Mouse (Mus musculus) liver, embryonic 16.5 days (tissue): Measurements from ENCODE around the gene H2-Q6. TPM values are rescaled to one million over a fixed set of nuclear protein-coding genes. Genes with fewer than 3 reads are reported as not detected.
"Not testable (repeated sequence)": the region's sequence is repeated elsewhere in the genome, so short reads cannot be mapped to it uniquely, and the experiment has no call there.

ENCODE experiments used
- ATAC-seq: fragments of 200-750 bp; cut with Nextera tagmentation; 2 replicates; pipeline ENCODE4 v1.8.0; 2017; ENCODE audit warnings: low read depth, mild to moderate bottlenecking, moderate number of reproducible peaks, moderate library complexity
- H3K27ac ChIP-seq: fragments of 300-500 bp; sonication (generic); 2 replicates; pipeline ENCODE4 v1.5.1; 2014; ENCODE audit warnings: mild to moderate bottlenecking, low read length
- H3K27me3 ChIP-seq: fragments of 300-500 bp; sonication (generic); 2 replicates; pipeline ENCODE4 v1.6.1; 2014; ENCODE audit warnings: low read depth, low read length, mixed read lengths; ENCODE audit not compliant: control insufficient read depth, insufficient read depth
- H3K36me3 ChIP-seq: fragments of 300-500 bp; sonication (generic); 2 replicates; pipeline ENCODE4 v1.6.1; 2014; ENCODE audit warnings: mild to moderate bottlenecking; ENCODE audit not compliant: control insufficient read depth, insufficient read depth
- H3K4me1 ChIP-seq: fragments of 300-500 bp; sonication (generic); 2 replicates; pipeline ENCODE4 v1.6.1; 2014; ENCODE audit warnings: low read depth, low read length, mixed read lengths; ENCODE audit not compliant: control insufficient read depth
- H3K4me2 ChIP-seq: fragments of 300-500 bp; sonication (generic); 2 replicates; pipeline ENCODE4 v1.6.1; 2014; ENCODE audit warnings: low read depth, low read length, mixed read lengths
- H3K4me3 ChIP-seq: fragments of 300-500 bp; sonication (generic); 2 replicates; pipeline ENCODE4 v1.5.1; 2014; ENCODE audit warnings: low read depth, mild to moderate bottlenecking, low read length
- H3K9ac ChIP-seq: fragments of 300-500 bp; sonication (generic); 2 replicates; pipeline ENCODE4 v1.6.1; 2014; ENCODE audit warnings: low read depth, low read length
- H3K9me3 ChIP-seq: fragments of 300-500 bp; sonication (generic); replicated peaks from 2 replicates; pipeline ENCODE4 v1.6.1; 2016; ENCODE audit warnings: low read length; ENCODE audit not compliant: control insufficient read depth
- WGBS: fragments of 180-500 bp; shearing (Covaris S2); extraction: QIAGEN DNeasy Blood & Tissue Kit; methylation state at CpG from one replicate; pipeline ENCODE4 v1.1.7; 2014; ENCODE audit not compliant: insufficient replicate concordance; 5-methylcytosine and 5-hydroxymethylcytosine counted together
- polyA plus RNA-seq: library from polyadenylated mRNA; unstranded; fragments of >200 nt; fragmentation: Nextera tagmentation; extraction: Ambion mirVana; gene quantifications from 2 replicates; pipeline ENCODE4 v1.2.1, GENCODE M21; 2015

H2-Q6 gene
- 8.7 and 9.7 TPM in 2 replicates for polyA plus RNA-seq

GRCm38 (mm10) chr17:35424624-35425416, at the start of gene H2-Q6:
H2-Q6 (plus strand) TSS chr17:35424850.
- ATAC-seq: peak; percentile 90
- Histone ChIP-seq H3K4me3 (peak within 1 kb of the TSS; percentile 42), H3K27me3 (peaks cover 12% of the 10 kb centered on the region), H3K4me2 (peak within 1 kb of the TSS; percentile 53)
- WGBS: 2% methylated on average over 47 of the region's 66 CpGs
- not testable (repeated sequence) for H3K36me3 ChIP-seq, H3K9me3 ChIP-seq, H3K9ac ChIP-seq, H3K27ac ChIP-seq, H3K4me1 ChIP-seq

- peaks cover 2% of the 10 kb centered on the region; the same call in 1 of the 2 replicates for H3K4me1 ChIP-seq
- H3K4me2 ChIP-seq: peak within 1 kb of the TSS; percentile 75
- H3K27me3 ChIP-seq: peaks cover 12% of the 10 kb centered on the region
- peak; percentile 94 for ATAC-seq
- H3K27ac ChIP-seq: no peak within 1 kb of the TSS
- no peaks in the 10 kb centered on the region for H3K36me3 ChIP-seq
- no peaks in the 10 kb centered on the region; the same call in 1 of the 2 replicates for H3K9me3 ChIP-seq
- WGBS: under 1% methylated on average over 15 of the region's 16 CpGs
- H3K4me3 ChIP-seq: peak within 1 kb of the TSS; percentile 66
- H3K9ac ChIP-seq: peak within 1 kb of the TSS; percentile 62
These were observed 45.3 kb upstream of the H2-Q6 start, which contains the start of gene H2-Q4 for GRCm38 (mm10) chr17:35379369-35379728. H2-Q4 (plus strand) TSS chr17:35379617.

GRCm38 (mm10) chr17:35379729-35380451, 44.8 kb upstream of the H2-Q6 start:
- Histone ChIP-seq H3K27me3 (peaks cover 12% of the 10 kb centered on the region), H3K9ac (peak overlapping the region; percentile 62), H3K9me3 (no peaks in the 10 kb centered on the region; the same call in 1 of the 2 replicates), H3K4me3 (peak overlapping the region; percentile 66), H3K36me3 (no peaks in the 10 kb centered on the region), H3K4me2 (peak overlapping the region; percentile 75), H3K4me1 (peaks cover 2% of the 10 kb centered on the region; the same call in 1 of the 2 replicates), H3K27ac (no peak overlapping the region)
- 2% methylated on average over 70 of the region's 70 CpGs for WGBS
- peak; percentile 52 for ATAC-seq

- ATAC-seq, H3K9ac ChIP-seq, H3K27ac ChIP-seq, H3K9me3 ChIP-seq, H3K27me3 ChIP-seq, H3K4me3 ChIP-seq, H3K4me2 ChIP-seq, H3K4me1 ChIP-seq, H3K36me3 ChIP-seq: not testable (repeated sequence)
- WGBS: 7% methylated on average over 7 of the region's 7 CpGs
These were observed 34.9 kb upstream of the H2-Q6 start for GRCm38 (mm10) chr17:35389796-35390195.

DNA sequence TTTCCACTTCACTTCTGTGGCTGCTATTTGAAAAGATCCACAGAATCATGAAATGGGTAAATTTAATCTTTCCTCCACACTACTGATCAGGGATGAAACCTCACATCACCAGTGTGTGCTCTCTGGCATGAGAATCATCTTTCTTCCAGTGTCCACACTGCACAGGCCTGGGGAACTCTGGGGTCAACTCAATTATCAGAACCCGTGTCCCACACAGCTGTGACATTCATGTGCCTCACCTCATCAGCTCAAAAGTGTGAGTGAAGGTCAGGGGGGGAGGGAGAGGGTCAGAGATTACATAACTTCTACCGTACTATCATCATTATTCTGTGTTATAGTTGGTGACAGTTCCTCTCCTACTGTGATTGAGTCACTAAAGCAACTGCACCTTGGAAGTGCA, 32.0 kb upstream of the H2-Q6 start:
- 39% methylated on average over 2 of the region's 2 CpGs for WGBS
- H3K9me3 ChIP-seq, H3K4me3 ChIP-seq, ATAC-seq, H3K4me1 ChIP-seq, H3K36me3 ChIP-seq, H3K27ac ChIP-seq, H3K4me2 ChIP-seq, H3K27me3 ChIP-seq, H3K9ac ChIP-seq: not testable (repeated sequence)

GRCm38 (mm10) chr17:35393864-35394800, 30.5 kb upstream of the H2-Q6 start:
- H3K9me3 ChIP-seq, H3K27ac ChIP-seq, H3K9ac ChIP-seq, H3K27me3 ChIP-seq, H3K4me1 ChIP-seq, H3K36me3 ChIP-seq: not testable (repeated sequence)
- peak overlapping the region; percentile 24; the same call in 1 of the 2 replicates for H3K4me3 ChIP-seq
- 5% methylated on average over 49 of the region's 75 CpGs for WGBS
- peak; percentile 92 for ATAC-seq
- H3K4me2 ChIP-seq: peak overlapping the region; percentile 27; the same call in 1 of the 2 replicates

GRCm38 (mm10) chr17:35396956-35397355, 27.7 kb upstream of the H2-Q6 start:
- not testable (repeated sequence) for H3K4me3 ChIP-seq, H3K4me2 ChIP-seq, H3K36me3 ChIP-seq, H3K27me3 ChIP-seq, H3K9me3 ChIP-seq, H3K4me1 ChIP-seq, H3K27ac ChIP-seq, ATAC-seq, H3K9ac ChIP-seq
- 46% methylated on average over 2 of the region's 2 CpGs for WGBS

DNA sequence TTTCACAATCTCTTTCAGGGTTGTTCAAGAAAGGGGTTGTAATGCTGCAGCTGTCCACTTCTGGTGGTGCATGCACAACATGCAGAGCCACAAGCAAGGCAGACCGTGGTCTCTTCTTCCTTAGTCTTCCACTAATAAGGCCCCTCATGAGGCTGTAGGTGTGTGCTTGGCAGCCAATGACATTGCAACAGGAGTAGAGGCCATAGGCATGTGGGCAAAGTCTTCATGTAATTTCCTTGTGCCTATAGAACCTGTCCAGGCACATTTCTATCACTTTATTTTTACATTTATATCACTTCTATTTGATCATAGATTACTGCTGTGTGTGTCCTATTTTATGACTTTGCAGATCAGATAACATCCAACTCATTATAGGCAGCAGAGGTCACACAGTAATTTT, 11.6 kb upstream of the H2-Q6 start:
- H3K4me1 ChIP-seq: not testable (repeated sequence)
- no CpG with 5 or more reads among the region's 1 CpGs for WGBS

More for the DNA sequence above, 11.6 kb upstream of the H2-Q6 start:
- H3K4me3 ChIP-seq, ATAC-seq, H3K9me3 ChIP-seq, H3K9ac ChIP-seq, H3K36me3 ChIP-seq, H3K27ac ChIP-seq, H3K4me2 ChIP-seq, H3K27me3 ChIP-seq: not testable (repeated sequence)
